Mouse (Mus musculus) neural tube, embryonic 12.5 days (tissue): ENCODE measurements around the gene Ralgps1. TPM values are rescaled to one million over a fixed set of nuclear protein-coding genes. Genes with fewer than 3 reads are reported as not detected.
A peak's percentile ranks its signal among the peaks of the same experiment; 100 is the strongest.
"Not testable (repeated sequence)": the region's sequence is repeated elsewhere in the genome, so short reads cannot be mapped to it uniquely, and the experiment has no call there.

Experiments used
- ATAC-seq: fragments of 200-750 bp; cut with Nextera tagmentation; 2 replicates; pipeline ENCODE4 v1.8.0; 2017; ENCODE audit warnings: low read depth, mild to moderate bottlenecking, moderate TSS enrichment, moderate library complexity; ENCODE audit not compliant: low FRiP score
- H3K27ac ChIP-seq: fragments of 300-500 bp; sonication (generic); 2 replicates; pipeline ENCODE4 v1.5.1; 2016
- H3K27me3 ChIP-seq: fragments of 300-500 bp; sonication (generic); replicated peaks from 2 replicates; pipeline ENCODE4 v1.6.1; 2016; ENCODE audit warnings: mild to moderate bottlenecking
- H3K36me3 ChIP-seq: fragments of 300-500 bp; sonication (generic); 2 replicates; pipeline ENCODE4 v1.6.1; 2016; ENCODE audit warnings: mild to moderate bottlenecking
- H3K4me1 ChIP-seq: fragments of 300-500 bp; sonication (generic); 2 replicates; pipeline ENCODE4 v1.6.1; 2016
- H3K4me2 ChIP-seq: fragments of 300-500 bp; sonication (generic); replicated peaks from 2 replicates; pipeline ENCODE4 v1.6.1; 2016; ENCODE audit warnings: mild to moderate bottlenecking
- H3K4me3 ChIP-seq: fragments of 300-500 bp; sonication (generic); 2 replicates; pipeline ENCODE4 v1.5.1; 2016
- H3K9ac ChIP-seq: fragments of 300-500 bp; sonication (generic); 2 replicates; pipeline ENCODE4 v1.6.1; 2016; ENCODE audit warnings: mild to moderate bottlenecking
- H3K9me3 ChIP-seq: fragments of 300-500 bp; sonication (generic); 2 replicates; pipeline ENCODE4 v1.6.1; 2016; ENCODE audit warnings: mild to moderate bottlenecking
- WGBS: fragments of 180-500 bp; shearing (Covaris S2); methylation state at CpG from one replicate; pipeline ENCODE4 v1.1.7; 2016; 5-methylcytosine and 5-hydroxymethylcytosine counted together
- polyA plus RNA-seq: library from polyadenylated mRNA; unstranded; fragments of >200 nt; fragmentation: Nextera tagmentation; extraction: Ambion mirVana; gene quantifications from 2 replicates; pipeline ENCODE4 v1.2.1, GENCODE M21; 2016

The Ralgps1 gene
- polyA plus RNA-seq, 1 experiment from 2014 or later, result 25.9 TPM

DNA sequence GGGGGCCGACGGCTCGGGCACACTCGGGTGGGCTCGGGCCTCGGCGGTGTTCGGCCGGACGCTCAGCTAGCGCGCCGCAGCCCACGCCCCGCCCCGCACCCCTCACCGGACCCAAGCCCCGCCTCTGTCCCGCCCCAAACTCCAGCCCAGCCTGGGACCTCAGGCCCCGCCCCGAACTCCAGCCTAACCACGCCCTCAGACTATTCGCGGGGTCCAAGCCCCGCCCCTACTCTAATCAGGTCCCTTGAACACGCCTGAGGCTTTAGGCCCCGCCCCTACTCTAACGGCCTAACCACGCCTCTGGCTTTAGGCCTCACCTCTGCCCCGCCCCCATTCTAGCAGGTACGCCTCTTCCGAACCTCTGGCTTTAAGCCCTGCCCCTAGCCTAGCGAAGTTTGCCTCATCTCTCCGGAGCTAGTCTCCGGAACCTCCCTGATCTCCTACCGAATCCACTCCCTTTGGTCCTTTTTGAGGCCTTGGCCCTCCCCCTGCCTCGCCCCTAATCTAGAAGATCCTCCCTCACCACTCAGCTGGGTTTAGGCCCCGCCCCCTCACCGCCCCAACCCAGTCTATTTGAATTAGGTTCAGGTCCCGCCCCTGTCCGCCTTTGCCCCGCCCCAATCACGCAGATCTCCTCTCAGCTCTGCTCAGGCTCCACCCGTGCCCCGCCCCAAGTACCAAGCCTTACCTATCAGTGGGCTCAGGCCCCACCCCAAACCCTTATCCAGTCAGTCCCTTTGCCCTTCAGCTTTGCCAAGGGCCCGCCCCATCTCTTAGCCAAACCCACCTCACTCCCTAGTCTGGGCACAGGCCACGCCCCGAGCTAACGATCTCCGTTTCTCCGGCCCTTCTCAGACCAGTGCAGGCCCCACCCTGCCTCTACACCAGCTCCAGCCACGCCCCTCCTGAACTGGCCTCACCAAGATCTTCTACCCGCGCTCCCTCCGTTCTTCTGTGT, 240.5 kb downstream of the Ralgps1 start:
- peaks cover 31% of the 10 kb centered on the region for H3K27me3 ChIP-seq
- H3K4me1 ChIP-seq, result peaks cover 18% of the 10 kb centered on the region
- ATAC-seq, result peak; percentile 90
- no peak overlapping the region for H3K27ac ChIP-seq
- no peaks in the 10 kb centered on the region for H3K36me3 ChIP-seq
- under 1% methylated on average over 47 of the region's 55 CpGs for WGBS
- no peaks in the 10 kb centered on the region for H3K9me3 ChIP-seq
- peak overlapping the region; percentile 98 for H3K4me2 ChIP-seq
- peak overlapping the region; percentile 60 for H3K4me3 ChIP-seq
- H3K9ac ChIP-seq, result peak overlapping the region; percentile 79

DNA sequence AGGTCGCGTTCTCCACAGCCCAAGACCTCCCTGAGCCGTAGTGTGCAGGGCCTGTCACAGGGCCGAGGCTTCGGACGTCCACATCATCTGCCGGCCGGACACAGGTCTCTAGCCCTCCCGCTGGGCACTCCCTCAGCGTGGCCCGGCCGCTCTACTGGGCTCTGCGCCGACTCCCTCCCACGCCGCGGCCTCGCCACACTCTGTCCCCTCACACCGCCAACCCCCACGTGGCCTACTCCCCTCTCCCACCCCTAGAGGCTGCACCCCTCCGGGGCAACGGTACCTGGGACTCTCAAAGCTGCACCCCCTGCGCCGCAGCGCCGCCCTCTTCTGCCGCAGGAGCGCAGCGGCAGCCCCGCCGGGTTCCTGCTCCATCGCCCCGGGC, 241.2 kb downstream of the Ralgps1 start:
- Histone ChIP-seq H3K4me1 (peaks cover 18% of the 10 kb centered on the region), H3K9me3 (no peaks in the 10 kb centered on the region), H3K9ac (peak overlapping the region; percentile 79), H3K4me3 (peak overlapping the region; percentile 60), H3K4me2 (peak overlapping the region; percentile 98), H3K27ac (no peak overlapping the region), H3K27me3 (peaks cover 31% of the 10 kb centered on the region), H3K36me3 (no peaks in the 10 kb centered on the region)
- under 1% methylated on average over 33 of the region's 33 CpGs for WGBS
- ATAC-seq, result peak; percentile 39

DNA sequence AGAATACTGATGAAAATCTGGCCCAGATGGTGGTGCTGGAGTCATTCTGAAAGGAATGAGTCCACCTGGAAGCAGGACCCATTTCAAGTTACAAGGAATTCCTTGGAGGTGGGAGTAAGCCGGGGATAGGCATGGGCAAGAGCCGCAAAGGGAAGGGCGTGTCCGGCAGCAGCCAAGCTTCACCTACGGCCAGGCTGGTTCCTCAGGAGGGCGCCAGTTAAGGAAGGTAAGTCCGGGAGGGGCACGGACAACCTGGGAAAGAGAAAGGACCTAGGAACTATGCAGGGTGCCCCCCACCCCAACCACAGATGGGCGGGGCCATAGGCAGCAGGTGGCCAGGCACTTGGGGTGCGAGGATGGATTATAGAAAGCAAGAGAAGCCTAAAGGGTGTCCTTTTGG, 241.6 kb downstream of the Ralgps1 start:
- H3K27ac ChIP-seq, result no peak overlapping the region
- H3K4me1 ChIP-seq, result peaks cover 18% of the 10 kb centered on the region
- H3K36me3 ChIP-seq, result no peaks in the 10 kb centered on the region
- no peak for ATAC-seq
- WGBS, result 1% methylated on average over 10 of the region's 10 CpGs
- peak overlapping the region; percentile 98 for H3K4me2 ChIP-seq
- H3K27me3 ChIP-seq, result peaks cover 27% of the 10 kb centered on the region
- H3K4me3 ChIP-seq, result peak overlapping the region; percentile 60
- peak overlapping the region; percentile 79 for H3K9ac ChIP-seq
- no peaks in the 10 kb centered on the region for H3K9me3 ChIP-seq

DNA sequence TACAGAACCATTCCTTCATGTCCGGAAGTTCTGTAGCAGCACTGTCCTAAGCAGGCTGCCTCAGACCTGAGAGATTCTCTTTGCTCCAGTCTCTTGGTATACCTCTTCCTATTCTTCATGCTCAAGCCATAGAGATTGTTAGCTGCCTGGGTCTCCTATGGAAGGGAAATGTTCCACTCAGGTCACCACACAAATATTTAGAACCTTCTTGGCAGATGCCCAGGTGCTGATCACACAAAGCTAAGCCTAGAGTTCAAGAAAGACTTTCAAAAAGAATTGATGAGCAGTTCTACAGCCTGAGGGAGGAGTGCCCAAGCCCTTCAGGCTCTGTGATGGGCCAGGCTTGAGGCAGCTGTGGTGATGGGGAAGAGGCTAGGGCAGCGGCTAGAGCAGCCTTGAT, 242.3 kb downstream of the Ralgps1 start:
- peak overlapping the region; percentile 98 for H3K4me2 ChIP-seq

DNA sequence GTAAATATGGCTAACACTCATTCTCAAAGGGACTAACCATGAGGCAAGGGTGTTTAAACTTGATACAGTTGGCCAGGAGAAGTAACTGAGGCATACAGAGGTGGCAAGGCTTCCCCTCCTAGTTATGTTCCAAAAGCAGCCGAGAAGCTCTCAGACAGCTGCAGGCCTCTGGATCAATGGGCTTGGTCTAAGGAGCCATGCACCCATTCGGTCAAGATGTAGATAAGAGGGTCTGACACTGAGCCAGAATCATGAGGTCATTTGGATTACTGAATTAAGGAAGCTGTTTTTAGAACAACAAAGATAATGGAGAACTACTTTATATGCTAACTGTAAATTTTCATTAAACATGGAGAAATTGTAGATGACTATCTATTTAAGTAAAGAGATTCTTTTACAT, 244.0 kb downstream of the Ralgps1 start:
- Histone ChIP-seq H3K4me3 (no peak overlapping the region), H3K4me2 (no peak overlapping the region), H3K27me3 (peaks cover 16% of the 10 kb centered on the region), H3K9me3 (no peaks in the 10 kb centered on the region), H3K36me3 (no peaks in the 10 kb centered on the region), H3K9ac (no peak overlapping the region), H3K27ac (no peak overlapping the region), H3K4me1 (peaks cover 18% of the 10 kb centered on the region)
- WGBS, result 86% methylated on average over 2 of the region's 2 CpGs
- no peak for ATAC-seq

More for the DNA sequence above, 242.3 kb downstream of the Ralgps1 start:
- Histone ChIP-seq H3K27ac (no peak overlapping the region), H3K9ac (no peak overlapping the region), H3K4me3 (0 out of 2 replicates have a peak overlapping the region, but pooled peaks have one; percentile 60), H3K27me3 (peaks cover 25% of the 10 kb centered on the region), H3K36me3 (no peaks in the 10 kb centered on the region), H3K4me1 (peaks cover 18% of the 10 kb centered on the region), H3K9me3 (no peaks in the 10 kb centered on the region)
- WGBS, result 77% methylated on average over 2 of the region's 2 CpGs
- ATAC-seq, result no peak

DNA sequence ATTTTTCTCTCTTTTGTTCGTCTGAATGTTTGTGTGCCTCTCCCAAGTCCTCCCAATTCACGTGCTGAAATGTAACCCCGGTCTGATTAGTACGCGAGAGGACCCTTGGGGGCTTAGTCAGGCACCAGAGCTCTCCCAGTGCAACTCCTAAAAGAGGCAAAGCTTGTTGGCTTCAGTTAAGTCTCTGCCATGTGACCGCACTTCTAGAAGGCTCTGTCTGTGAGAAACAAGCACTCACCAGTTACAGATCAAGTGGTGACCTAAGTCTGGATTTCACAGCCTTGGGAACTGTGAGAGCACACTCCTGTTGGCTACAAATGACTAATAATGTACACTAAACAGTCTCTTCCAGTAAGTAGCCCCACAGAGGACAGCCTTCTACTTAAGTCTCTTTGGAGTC, 248.4 kb downstream of the Ralgps1 start:
- H3K9me3 ChIP-seq, result no peaks in the 10 kb centered on the region
- WGBS, result 81% methylated on average over 6 of the region's 6 CpGs
- no peak overlapping the region for H3K4me3 ChIP-seq
- ATAC-seq, result no peak
- H3K27me3 ChIP-seq, result no peaks in the 10 kb centered on the region
- no peaks in the 10 kb centered on the region for H3K4me1 ChIP-seq
- H3K27ac ChIP-seq, result no peak overlapping the region
- no peak overlapping the region for H3K4me2 ChIP-seq
- no peak overlapping the region for H3K9ac ChIP-seq
- H3K36me3 ChIP-seq, result no peaks in the 10 kb centered on the region

DNA sequence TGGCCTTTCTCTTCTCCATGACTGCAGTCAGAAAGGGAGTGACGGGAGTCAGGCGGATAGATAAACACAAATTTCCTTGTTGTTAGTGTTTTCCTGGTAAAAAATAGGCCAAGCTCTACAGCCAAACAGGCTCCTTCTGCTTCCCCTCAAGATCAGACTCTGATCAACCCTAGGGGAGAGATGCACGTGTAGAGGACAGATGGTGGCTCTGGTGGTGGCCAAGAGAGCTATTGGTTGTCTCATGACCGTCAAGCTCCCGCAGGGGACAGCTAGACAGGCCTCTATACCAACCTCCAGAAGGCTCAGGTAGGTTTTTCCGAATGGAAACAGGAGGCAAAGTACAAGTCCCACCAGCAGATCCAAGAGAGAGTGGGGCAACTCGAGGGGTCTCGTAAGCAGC, 270.8 kb downstream of the Ralgps1 start:
- H3K36me3 ChIP-seq, result no peaks in the 10 kb centered on the region
- 88% methylated on average over 8 of the region's 8 CpGs for WGBS
- no peaks in the 10 kb centered on the region for H3K4me1 ChIP-seq
- no peaks in the 10 kb centered on the region for H3K9me3 ChIP-seq
- H3K27ac ChIP-seq, result no peak overlapping the region
- no peak for ATAC-seq
- no peak overlapping the region for H3K9ac ChIP-seq
- H3K4me2 ChIP-seq, result no peak overlapping the region
- H3K4me3 ChIP-seq, result no peak overlapping the region
- no peaks in the 10 kb centered on the region for H3K27me3 ChIP-seq

DNA sequence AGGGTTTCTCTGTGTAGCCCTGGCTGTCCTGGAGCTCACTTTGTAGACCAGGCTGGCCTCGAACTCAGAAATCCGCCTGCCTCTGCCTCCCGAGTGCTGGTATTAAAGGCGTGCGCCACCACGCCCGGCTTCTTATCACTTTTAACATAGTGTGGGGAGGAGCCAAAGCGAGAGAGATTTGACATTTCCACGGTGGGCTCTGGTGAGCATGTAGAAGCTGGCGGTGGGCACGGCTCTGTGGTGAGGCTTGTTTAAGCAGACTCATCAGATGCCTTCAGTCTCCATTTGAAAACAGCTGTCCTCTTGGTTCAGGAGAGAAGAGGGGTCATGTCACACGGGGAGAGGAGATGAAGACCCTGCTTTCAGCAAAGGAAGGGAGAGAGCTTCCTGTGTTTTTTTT, 274.0 kb downstream of the Ralgps1 start:
- not testable (repeated sequence) for H3K27me3 ChIP-seq, H3K4me2 ChIP-seq, H3K36me3 ChIP-seq, H3K4me3 ChIP-seq, ATAC-seq, H3K9ac ChIP-seq, H3K4me1 ChIP-seq, H3K27ac ChIP-seq, H3K9me3 ChIP-seq
- 86% methylated on average over 12 of the region's 12 CpGs for WGBS

DNA sequence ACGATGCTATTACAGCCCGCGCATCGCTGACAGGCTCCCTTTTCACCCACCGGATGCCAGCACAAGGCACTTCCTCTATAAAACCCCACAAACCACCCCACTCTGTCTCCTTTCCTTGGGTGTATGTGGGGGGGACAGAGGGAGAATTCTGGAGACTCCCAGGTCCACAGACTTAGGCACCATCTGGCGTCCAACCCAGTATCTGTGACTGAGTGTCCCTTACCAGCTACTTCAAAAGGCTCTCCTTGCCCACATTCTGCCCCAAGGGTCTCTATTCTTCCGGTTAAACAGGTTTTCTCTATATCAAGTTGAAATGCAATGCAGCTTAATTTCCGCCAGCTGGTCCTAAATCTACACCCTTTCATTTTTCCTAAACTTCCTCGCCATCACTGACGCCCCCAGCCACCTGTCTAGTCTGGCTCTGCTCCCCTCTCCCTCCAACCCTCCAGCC, 276.0 kb downstream of the Ralgps1 start:
- 76% methylated on average over 10 of the region's 10 CpGs for WGBS
- Histone ChIP-seq H3K4me2 (no peak overlapping the region), H3K36me3 (no peaks in the 10 kb centered on the region), H3K4me1 (no peaks in the 10 kb centered on the region), H3K9ac (no peak overlapping the region), H3K27me3 (no peaks in the 10 kb centered on the region), H3K9me3 (no peaks in the 10 kb centered on the region), H3K4me3 (no peak overlapping the region), H3K27ac (no peak overlapping the region)
- ATAC-seq, result no peak

DNA sequence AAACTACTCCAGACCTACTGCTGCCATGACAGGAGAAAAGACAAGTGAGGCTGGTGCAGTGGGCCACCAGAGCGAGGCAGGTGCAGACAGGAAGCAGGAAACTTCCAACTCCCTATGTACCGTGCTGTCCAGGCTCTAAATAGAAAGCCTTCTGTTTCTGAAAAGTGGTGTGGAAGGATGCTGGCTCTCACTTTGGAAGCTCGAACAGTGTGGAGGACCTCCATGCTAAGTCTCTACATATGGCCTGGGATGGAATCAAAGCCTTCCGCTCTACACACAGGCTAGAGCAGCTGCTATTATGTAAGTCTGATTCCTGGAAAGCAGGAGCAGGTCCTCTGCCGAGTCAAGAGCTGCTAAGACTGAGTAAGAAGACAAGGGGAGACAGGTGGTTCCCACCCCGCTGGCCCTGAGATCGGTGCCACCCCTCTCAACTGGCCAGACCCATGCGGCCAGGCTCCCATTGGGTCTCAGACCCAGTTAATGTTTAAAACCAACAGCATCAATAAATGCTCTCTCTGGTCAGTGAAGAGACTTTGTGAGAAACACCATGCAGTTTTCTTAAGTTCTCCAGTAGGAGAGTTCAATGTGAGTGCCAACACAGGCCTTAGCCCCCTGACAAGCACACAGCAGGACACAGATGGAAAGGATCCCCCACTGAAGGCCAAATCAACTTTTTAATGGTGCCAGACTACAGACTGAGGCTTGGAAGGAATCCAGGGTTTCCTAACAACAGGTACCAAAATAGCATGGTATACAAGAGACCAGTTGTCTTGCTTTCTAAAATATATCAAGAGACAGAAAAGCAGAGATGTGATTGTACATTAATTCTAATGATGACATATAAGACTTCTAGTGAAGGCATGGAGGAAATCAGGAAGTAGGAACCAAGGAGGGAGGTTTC, 280.4 kb downstream of the Ralgps1 start:
- no peak overlapping the region for H3K27ac ChIP-seq
- ATAC-seq, result no peak

DNA sequence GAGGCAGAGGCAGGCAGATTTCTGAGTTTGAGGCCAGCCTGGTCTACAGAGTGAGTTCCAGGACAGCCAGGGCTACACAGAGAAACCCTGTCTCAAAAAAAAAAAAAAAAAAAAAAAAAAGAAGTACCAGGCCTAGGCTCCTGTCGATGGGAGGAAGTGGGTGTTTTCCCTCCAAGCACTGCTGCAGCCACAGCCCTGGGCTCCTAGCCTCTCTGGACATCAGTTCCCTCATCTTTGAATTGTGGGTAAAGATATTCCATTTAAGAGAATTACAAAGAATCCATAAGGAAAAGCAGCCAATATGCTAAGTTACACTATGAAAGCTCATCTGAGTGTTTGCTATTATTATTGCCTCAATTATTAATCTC, 281.3 kb downstream of the Ralgps1 start:
- not testable (repeated sequence) for H3K4me3 ChIP-seq, ATAC-seq, H3K9me3 ChIP-seq, H3K27ac ChIP-seq, H3K4me1 ChIP-seq, H3K27me3 ChIP-seq, H3K9ac ChIP-seq, H3K36me3 ChIP-seq, H3K4me2 ChIP-seq
- 71% methylated on average over 1 of the region's 1 CpGs for WGBS

More for the DNA sequence above, 280.4 kb downstream of the Ralgps1 start:
- Histone ChIP-seq H3K4me3 (no peak overlapping the region), H3K36me3 (no peaks in the 10 kb centered on the region), H3K9me3 (no peaks in the 10 kb centered on the region), H3K27me3 (no peaks in the 10 kb centered on the region), H3K9ac (no peak overlapping the region), H3K4me2 (no peak overlapping the region), H3K4me1 (no peaks in the 10 kb centered on the region)
- 87% methylated on average over 8 of the region's 8 CpGs for WGBS

DNA sequence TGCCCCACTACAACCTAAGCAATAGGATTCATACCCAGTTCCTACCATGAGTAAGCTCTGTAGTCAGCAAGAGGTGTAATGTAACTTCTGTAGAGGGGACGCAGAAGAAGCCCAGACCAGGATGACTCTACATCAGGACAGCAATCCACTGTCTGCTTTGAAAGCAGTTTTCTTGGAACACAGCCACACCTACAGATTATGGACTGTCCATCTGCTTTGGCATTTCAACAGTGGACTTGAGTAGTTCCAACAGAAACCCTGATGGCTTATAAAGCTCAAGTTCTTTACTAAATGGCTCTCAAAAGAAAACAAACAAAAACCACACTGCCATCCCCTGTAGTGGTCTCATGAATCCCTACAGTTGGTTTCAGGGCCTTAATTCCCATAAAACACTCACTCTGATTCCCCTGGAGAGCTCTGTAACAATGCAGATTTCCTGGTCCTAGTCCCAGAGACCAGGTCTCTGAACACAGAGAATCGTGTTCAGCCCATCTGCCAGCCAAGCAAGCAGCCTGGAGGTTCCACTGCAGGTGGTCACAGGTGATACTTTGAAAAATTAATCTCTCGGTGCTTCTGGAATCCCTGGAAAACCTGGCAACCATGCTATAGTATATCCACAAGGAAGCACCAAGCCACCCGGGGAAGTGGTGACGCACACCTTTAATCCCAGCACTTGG, 281.8 kb downstream of the Ralgps1 start:
- H3K4me2 ChIP-seq, result no peak overlapping the region
- H3K4me1 ChIP-seq, result no peaks in the 10 kb centered on the region
- ATAC-seq, result no peak
- no peak overlapping the region for H3K4me3 ChIP-seq
- H3K9me3 ChIP-seq, result no peaks in the 10 kb centered on the region
- H3K36me3 ChIP-seq, result no peaks in the 10 kb centered on the region
- H3K9ac ChIP-seq, result no peak overlapping the region
- WGBS, result 87% methylated on average over 5 of the region's 5 CpGs
- H3K27me3 ChIP-seq, result no peaks in the 10 kb centered on the region
- H3K27ac ChIP-seq, result no peak overlapping the region
